Mouse (Mus musculus): ENCODE measurements around the gene Xpnpep1.

The Xpnpep1 gene

DNA sequence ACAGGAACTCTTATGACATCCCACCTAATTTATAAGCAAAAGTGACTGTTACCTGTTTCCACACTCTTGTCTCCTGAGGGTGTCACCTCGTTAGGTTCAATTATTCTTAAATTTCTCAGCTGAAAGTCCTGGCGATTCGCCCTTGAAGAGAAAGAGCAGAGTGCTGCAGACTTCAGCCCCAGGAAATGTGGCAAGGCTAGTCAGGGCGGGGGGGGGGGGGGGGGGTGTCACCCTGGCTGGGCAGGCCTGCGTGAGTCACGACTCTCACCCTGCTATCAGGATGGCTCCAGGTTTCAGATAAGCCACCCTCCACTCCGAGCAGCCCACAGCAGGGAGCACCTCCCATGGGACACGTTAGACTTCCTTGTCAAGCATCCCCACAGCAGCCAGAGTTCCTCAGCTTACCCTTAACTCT is 8.1 kb downstream of the Xpnpep1 start:
- no peak for DNase-seq (ENCODE audit: extremely low spot score)

DNA sequence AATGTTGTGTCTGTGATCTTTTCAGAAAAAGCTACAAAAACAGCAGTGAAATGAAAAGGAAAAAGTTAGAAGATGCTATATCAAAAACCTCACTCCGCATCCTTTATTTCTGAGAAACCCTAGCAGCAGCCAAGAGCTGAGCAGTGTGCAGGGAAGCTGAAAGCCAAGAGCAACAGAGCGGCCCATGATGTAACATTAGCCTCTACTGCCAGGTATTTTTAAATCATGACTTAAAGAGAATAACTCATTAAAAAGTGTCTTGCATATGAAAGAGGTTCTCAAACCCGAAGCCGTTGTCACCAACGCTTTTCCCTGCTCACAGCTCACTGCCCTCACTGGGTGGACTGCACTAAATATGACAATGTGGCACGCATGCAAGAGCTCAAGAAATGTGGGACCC is 9.7 kb downstream of the Xpnpep1 start:
- DNase-seq (ENCODE audit: extremely low spot score), result no peak

DNA sequence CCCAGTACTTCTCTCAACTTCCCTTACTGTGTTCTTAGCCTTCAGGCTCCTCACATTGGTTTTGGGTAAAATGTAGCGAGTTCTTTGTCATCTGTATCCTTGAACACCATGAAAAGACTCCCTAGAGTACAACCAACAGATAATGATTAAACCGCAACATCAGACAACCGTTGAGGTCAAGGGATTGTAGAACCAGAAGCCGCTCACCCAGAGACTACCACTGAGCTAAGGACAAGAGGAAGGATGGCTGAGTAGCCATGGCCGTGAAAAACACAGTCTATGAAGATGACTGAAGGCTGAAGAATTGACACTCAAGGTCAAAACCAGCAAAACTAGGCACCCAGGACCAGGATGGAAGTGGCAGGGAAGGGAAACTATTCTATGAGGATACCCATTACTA is 10.3 kb downstream of the Xpnpep1 start:
- DNase-seq (ENCODE audit: extremely low spot score), result no peak

DNA sequence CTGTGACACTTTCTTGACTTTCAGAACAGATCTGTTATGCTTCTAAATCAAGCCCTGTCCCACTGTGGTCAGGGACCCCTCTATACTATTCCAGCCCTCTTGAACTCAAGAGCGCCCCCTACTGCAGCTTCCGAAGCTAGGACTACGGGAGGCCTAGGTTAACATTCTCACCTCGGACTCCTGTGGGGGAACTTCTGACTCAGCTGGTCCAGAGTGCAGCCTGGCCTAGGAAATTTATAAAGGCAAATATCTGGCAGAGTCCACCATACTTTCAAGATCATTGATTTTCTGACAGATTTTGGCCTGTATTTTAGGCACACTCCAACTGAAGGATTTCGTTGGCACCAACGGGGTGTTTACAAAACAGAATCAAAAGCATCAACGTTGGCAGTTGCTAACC is 11.0 kb downstream of the Xpnpep1 start:
- DNase-seq (ENCODE audit: extremely low spot score), result no peak

DNA sequence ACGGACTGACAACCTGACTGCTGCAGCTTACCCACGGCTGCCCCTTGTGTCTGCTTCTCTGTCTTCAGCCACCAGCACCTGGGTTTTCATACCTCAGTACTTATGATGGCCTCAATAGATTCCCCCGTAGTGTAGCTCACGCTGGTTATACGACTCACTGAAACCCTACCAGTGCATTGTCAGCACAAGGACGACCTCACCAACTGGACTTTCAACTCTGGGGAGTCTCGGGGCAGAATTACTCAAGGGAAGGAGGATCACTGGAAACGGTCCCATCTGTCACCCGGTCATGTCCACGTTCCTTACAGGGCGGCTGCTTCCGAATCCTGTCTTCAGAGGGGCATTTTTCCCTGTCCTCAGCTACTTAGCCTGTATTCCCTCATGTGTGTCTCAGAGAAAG is 11.8 kb downstream of the Xpnpep1 start:
- no peak for DNase-seq (ENCODE audit: extremely low spot score)

DNA sequence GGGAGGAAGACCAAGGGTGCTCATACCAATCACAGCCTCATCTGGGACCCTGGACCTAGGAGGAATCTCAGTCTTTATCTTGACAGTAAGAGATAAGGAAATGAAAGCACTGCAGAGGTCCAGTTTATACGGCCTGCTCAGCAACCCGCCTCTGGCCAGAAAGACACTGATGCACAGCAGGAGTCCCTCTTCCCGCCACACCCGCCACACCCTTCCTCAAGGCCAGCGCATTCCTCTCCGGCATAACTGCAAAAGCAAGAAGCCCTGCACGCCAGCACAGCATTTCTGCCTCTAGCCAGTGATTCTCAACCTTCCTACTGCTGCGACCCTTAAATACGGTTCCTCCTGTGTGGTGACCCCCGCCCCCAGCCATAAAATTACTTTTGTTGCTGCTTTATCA is 16.8 kb downstream of the Xpnpep1 start:
- no peak for DNase-seq (ENCODE audit: extremely low spot score)

DNA sequence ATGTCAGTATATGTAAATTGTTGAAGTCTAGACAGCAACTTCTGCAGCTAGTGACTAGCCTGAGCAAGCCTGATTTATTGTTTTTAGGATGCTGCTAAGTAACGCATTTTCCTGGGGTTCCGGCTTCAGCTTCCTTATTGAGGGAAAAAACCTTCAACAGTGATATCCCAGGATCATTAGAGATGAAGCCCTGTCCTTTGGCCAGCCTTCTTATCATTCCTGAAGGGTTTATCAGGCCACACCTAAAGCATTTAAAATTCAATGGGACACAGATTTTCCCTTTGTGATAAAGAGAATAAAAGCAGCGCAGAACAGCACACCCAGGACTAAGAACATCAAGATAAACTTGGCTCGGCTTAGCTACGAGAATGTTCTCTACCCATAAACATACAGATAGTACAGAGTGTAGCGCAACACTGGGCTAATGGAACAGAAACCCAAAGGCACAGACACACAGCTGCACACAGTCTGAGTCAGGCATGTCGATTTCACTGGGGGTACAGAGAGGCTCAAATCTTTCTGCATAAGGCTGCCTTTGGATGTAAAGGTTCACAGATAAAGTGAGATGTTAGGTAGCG is 17.9 kb downstream of the Xpnpep1 start:
- DNase-seq (ENCODE audit: extremely low spot score), result no peak

DNA sequence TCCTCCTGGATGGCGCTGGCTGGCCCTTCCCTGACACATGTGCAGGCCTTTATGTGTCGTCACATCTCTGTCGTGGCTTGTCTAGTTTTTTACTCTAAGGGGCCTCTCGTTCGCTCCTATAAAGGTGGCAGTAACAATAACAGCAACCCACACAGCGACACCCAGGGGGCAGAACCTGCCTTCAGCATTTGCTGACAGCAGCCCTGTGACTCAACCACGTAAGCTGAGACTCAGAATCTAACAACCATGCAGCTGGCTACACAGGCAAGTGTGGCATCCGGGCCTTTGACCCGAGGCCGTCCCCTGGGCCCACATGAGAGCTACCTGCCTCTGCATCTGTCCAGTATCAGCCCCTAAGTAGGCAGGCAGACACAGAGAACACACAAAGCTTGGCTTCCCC is 18.5 kb downstream of the Xpnpep1 start:
- DNase-seq (ENCODE audit: extremely low spot score), result no peak

DNA sequence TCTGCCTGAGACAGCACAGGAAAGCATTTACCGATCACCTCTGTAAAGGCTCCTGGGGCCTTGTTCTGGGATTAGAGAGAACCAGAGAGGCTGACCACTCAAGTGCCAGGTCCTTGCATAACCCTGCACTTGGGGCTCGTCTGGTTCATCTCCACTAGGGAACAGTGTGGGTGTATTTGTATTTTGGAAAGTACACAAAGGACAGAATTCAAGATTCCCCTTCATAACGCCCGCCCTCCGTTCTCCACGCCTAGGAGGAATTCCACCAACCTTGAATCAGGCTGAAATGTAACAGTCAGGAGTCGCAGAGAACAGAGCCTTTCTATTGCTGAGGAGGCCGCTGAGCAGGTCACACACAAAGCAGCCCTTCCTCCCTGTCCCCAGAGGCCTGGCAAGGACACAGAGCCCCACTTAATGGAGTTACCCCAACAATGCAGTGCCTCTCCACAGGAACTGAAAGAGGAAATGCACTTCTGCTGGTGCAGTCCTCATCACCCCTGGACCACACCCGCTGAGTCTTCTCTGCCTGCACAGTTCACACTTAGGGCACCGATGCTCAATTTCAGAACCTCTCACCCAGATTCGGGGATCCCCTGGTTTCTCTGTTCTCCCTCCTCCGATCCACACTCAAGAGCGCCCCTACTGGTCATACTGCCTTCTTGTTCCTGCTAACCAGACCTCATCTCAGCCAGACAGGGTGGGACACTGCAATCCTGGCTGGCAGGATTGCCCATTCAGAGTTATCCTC is 20.1 kb downstream of the Xpnpep1 start:
- DNase-seq (ENCODE audit: extremely low spot score), result peak; percentile 35

DNA sequence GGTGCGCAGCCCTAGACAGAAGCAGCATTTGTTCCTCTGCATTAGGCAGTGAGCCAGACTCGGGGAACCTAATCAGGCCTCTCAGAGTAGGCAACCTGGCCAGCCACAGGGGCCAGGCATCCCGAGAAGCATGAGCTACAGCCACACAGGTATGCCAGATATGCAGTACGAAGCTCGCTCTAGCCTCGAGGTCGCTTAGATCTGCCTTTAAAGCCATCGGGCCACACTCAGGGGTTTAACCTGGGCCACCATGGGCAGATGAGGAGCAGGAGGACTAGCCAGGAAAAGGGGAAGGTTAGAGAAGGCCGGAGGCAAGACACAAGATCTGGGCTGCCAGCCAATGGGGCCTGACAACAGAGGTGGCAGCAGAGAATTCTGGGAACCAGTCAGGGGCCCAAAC is 22.1 kb downstream of the Xpnpep1 start:
- DNase-seq (ENCODE audit: extremely low spot score), result no peak

DNA sequence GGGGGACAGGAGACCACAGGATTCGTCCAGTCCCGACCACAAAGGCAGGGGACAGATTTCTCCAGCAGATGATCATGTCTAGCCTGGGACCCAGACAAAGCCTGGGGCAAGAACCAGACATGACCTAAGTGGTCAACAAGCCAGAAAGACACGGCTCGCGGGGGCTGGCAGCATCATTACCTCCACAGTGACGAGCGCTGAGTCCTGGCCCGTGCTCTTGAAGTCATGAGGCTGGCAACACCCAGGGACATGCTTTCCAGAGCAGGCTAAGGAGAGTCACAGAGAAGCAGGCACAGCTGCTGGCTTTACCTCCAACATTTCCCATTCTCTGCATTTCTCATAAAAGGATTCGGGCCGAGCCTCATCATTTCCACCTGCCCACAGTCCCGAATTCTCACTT is 22.8 kb downstream of the Xpnpep1 start:
- DNase-seq (ENCODE audit: extremely low spot score), result no peak

DNA sequence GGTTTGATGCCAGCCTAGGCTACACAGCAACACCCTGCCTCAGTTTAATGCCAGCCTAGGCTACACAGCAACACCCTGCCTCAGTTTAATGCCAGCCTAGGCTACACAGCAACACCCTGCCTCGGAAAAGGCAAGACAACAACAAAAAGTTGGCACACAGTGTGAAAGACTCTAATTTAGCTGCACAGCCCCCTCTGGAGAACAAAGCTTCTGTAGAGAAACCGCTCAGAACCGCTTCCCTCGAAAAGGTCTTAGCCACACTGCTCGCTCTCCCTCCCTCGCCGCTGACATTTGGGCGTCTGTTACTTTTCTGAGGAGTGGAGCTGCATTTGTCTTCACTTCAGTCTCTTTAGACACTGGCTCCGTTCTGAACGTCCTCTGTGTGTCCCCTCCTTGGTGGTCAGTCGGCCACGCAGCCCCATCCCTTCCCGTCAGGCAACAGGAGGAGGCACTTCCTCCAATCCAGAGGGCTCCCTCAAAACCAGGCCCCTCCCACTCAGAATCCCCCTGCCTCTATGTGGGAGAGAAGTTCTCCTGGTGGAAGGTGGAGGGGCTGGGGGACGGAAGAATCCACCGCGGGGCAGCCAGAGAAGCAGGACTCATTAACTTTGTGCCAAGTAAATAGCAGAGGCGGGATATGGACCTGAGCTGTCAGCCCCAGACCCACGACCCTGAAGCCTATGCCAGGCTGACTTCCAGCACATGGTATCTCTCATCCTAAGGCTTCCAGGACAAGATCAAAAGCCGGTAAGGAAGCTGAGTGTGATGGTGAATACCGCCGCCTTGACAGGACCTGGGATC is 24.9 kb downstream of the Xpnpep1 start:
- DNase-seq (ENCODE audit: extremely low spot score), result no peak

DNA sequence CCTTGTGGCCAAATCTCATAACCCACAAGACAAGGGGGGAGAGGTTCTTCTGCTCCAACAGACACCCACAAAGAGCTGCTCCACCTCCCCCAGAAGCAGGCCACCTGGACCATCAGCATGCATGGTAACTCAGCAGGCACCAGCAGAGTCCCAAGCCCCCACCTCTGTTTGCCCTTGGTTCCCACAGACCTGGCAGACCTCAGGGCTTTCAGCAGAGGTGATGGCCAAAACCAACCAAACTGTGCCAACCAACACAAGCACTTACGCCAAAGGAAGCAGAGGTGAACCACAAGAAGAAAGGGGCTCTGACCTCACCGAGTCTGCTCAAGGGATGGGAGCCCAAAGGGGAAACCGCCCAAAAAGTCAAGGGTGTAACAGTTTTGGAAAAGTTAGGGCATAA is 26.3 kb downstream of the Xpnpep1 start:
- DNase-seq (ENCODE audit: extremely low spot score), result no peak

DNA sequence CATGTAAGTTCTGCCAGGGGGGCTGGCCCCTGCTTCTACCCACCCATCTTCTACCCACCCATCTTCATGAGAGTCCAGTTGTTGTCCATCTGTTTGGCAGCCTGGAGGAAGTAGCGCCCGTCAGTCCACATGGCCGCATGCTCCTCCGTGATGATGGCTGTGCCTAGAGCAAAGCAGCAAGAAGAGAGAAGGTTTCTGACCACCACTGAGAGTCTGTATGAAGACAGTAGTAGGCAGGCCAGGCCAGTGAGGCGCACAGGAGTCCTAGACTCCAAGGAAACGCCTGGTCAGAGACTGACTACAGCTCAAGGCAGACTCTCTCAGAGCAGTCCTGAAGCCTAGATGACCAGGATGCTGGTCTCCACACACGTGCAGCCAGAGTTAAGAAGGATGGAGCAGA is 26.7 kb downstream of the Xpnpep1 start:
- DNase-seq (ENCODE audit: extremely low spot score), result no peak

DNA sequence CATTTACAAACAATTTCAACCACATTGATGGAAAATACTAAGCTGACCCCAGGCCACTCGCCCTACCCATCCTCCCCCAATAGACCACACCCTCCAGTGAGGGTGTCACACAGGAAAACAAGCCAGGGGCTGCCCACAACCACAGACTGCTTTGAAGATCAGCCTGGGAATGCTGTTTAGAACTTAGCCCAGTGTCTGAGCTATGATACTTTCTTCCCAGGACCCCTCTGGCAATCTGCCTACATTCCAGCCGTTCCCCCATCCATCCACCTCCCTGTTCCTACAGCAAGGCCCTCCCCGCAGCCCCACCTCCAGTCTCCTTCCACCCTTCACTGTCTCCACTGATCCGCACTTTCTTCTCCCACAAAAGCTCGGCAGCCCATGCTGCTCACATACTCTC is 29.1 kb downstream of the Xpnpep1 start:
- no peak for DNase-seq (ENCODE audit: extremely low spot score)

DNA sequence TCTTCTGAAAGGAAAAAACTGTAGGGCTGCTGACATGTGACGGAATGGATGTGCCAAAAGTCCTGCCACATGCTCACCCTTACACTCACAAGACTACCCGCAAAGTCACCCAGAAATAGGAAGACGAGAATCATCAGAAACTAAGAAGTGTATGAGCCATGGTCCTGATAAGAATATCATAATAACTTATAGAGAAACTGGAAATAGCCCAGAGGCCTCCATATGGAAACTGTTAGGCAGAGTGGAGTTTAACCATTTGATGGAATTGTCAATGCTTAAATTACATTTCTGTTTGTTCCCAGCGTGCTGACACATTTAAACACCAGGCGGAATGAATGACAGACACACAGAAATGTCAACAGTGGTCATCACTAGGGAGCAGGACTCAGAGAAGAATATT is 31.1 kb downstream of the Xpnpep1 start:
- DNase-seq (ENCODE audit: extremely low spot score), result no peak

DNA sequence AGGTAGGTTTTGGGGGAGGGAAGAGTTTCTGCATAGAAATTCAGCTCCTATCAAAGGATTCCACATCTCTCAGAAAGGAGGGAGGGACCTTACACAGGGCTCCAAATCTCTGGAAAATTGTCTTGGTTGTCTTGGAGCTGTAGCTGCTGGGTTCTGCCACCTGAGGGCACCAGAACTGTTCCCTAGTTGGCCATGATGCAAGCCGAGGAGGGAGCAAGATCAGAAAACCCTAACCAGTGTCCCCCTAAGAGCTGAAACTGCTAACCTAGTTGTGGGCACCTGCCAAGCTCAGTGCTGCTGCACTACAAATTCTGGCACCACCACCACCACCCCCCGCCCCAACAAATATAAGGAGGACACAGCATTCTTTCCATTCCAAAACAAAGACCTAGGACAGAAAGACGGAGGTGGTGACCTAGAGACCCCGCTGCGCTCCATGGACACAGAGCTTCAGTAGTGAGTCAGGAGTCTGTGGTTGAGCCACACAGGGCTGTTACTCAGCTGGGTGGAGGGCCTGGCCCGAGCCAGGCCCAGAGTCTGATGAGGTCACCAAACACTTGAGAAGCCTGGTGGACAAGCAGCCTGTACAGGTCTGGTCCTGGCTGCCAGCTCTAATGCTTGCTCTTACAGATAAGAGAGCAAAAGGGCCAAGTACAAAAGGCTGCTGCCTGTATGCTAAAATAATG is 31.9 kb downstream of the Xpnpep1 start:
- DNase-seq (ENCODE audit: extremely low spot score), result peak; percentile 59

DNA sequence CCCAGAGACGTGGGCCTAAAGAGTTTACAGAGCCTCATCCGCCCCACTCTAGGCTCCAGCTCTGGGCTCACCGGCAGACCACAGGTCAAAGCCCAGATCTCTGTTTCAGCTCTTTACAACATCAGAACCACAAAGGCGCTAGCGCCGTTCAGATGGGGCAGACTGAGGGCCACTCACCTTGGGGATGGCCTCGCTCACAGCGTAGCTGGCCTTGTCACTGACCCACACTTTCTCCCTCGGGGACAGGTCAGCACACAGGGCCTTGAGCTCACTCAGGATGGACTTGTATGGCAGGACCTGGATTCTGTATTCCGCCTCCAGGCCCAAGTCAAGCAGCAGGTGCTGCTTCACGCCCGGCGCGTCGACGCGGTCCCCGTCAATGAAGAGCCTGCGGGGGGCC is 34.0 kb downstream of the Xpnpep1 start:
- DNase-seq (ENCODE audit: extremely low spot score), result no peak

DNA sequence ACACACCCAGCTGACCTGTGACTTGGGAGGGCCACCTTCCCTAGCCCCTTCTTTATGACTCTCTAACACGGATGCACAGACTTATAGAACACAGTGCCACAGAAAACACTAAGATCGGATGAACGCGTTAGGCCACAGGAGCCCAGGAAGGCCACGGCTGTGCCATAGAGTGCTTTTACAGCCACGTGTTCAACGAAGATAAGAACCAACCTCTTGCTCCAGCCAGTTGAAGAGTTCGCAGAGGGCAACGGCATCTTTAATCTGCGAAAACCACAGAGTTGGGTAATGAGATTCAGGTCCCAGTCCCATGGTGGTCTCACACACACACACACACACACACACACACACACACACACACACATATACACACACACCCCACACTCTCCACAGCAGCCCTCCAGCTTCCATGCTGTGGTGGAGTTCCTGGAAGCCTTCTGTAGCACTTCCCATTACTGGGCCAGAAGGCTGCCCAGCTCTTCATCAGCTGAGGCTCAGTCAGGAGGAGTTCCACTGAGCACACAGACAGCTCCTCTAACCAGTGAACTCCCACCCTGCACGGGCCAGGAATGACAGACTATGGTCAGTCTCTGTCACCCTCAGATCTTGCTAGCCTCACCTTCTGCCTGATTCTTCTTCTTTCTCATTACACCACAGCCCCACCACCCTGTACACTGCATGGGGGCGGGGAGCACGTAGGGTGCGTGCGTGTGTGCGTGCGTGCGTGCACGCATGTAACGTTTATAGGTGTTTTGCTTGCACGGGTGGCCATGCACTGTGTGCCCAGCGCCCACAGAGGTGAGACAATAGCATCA is 36.3 kb downstream of the Xpnpep1 start:
- no peak for DNase-seq (ENCODE audit: extremely low spot score)

DNA sequence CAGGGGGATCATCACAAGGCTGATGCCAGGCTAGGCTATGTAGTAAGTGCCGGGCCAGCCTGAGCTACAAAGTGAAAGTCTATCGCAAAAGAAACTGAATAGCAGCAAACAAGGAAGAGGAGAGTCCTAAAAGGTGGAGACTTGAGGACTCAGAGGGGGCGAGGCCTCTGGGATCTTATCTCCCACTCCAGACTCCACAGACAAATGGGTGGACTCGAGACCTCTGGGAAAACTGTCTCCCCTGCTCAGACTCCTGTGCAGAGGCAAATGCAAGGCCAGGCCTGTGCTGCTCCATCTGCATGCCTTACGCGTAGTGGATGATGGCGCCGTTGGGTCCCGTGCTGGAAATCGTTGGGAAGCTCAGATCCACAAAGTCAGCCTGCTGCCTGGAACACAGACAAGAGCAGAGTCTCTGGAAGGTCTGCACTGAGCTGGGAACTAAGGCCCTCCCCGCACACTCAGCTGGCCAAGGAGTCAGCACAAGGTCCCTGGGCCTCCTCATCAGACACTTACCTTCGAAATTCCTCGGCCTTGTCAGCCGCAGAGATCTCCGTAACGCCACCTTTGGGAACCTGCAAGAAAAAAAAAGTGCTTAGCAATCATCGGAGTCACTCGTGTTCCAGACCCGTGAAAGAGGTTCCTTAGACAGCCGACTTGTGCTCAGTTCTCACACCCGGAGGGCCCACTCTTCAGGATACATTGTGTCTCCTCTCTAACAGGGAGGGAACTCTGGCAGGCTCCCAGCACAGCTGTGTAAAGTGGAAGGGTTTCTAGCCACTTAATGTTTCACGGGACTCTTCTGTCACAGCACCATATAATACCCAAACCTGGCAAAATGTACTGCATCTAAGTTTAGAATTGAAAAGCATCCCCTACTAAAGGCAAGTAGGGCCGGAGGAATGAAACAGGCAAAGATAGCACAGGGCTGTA is 37.6 kb downstream of the Xpnpep1 start:
- DNase-seq (ENCODE audit: extremely low spot score), result no peak

All from embryo, embryonic 9.5 days (tissue).